Mouse (Mus musculus) hindbrain, embryonic 10.5 days (tissue): ENCODE measurements around the gene Xxylt1. TPM values are rescaled to one million over a fixed set of nuclear protein-coding genes. Genes with fewer than 3 reads are reported as not detected.
A peak's percentile ranks its signal among the peaks of the same experiment; 100 is the strongest.
"Not testable (repeated sequence)": the region's sequence is repeated elsewhere in the genome, so short reads cannot be mapped to it uniquely, and the experiment has no call there.

ENCODE experiments used
- DNase-seq: peaks from one replicate; pipeline ENCODE4 v3.0.0-alpha.2; 2017; ENCODE audit warnings: low spot score
- H3K27ac ChIP-seq: fragments of 300-500 bp; sonication (generic); 2 replicates; pipeline ENCODE4 v1.5.1; 2016; ENCODE audit warnings: mild to moderate bottlenecking, moderate library complexity
- H3K27me3 ChIP-seq: fragments of 300-500 bp; sonication (generic); 2 replicates; pipeline ENCODE4 v1.6.1; 2016; ENCODE audit warnings: mild to moderate bottlenecking; ENCODE audit not compliant: poor library complexity, insufficient read depth, severe bottlenecking
- H3K36me3 ChIP-seq: fragments of 300-500 bp; sonication (generic); 2 replicates; pipeline ENCODE4 v1.6.1; 2016; ENCODE audit warnings: mild to moderate bottlenecking, moderate library complexity
- H3K4me1 ChIP-seq: fragments of 300-500 bp; sonication (generic); replicated peaks from 2 replicates; pipeline ENCODE4 v1.6.1; 2016; ENCODE audit warnings: mild to moderate bottlenecking
- H3K4me3 ChIP-seq: fragments of 300-500 bp; sonication (generic); 2 replicates; pipeline ENCODE4 v1.5.1; 2016; ENCODE audit warnings: mild to moderate bottlenecking, moderate library complexity
- H3K9me3 ChIP-seq: fragments of 300-500 bp; sonication (generic); 2 replicates; pipeline ENCODE4 v1.6.1; 2016; ENCODE audit warnings: mild to moderate bottlenecking, moderate library complexity
- WGBS: fragments of 180-500 bp; shearing (Covaris S2); methylation state at CpG from one replicate; pipeline ENCODE4 v1.1.7; 2016; 5-methylcytosine and 5-hydroxymethylcytosine counted together
- polyA plus RNA-seq: library from polyadenylated mRNA; unstranded; fragments of >200 nt; fragmentation: Nextera tagmentation; extraction: Ambion mirVana; gene quantifications from 2 replicates; pipeline ENCODE4 v1.2.1, GENCODE M21; 2016

Xxylt1 gene
- polyA plus RNA-seq, 1 experiment from 2014 or later: 12.1 TPM

DNA sequence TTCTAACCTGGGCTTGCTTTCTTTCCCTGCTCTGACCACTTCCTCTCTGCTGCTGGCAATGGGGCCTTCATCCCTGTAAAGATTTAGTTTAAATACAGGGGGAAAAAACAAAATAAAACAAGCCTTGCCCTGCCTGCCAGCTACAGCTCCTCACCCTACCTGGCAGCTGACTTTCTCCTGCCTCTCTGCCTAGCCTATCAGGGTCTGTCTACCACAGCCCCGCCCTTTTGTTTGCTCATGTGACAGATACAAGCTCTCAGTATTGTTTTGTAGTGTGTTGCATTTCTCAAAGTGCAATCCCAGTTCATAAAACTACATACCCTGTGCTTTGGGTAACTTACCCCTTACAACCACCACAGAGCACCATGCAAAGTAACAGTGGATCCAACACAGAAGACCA, 66.0 kb downstream of the Xxylt1 start:
- DNase-seq: no peak
- Histone ChIP-seq H3K4me3 (no peak overlapping the region), H3K36me3 (0 out of 2 replicates have a peak, but pooled peaks cover 3% of the 10 kb centered on the region), H3K9me3 (no peaks in the 10 kb centered on the region), H3K27me3 (no peaks in the 10 kb centered on the region), H3K4me1 (peaks cover 16% of the 10 kb centered on the region; the same call in 1 of the 2 replicates), H3K27ac (no peak overlapping the region)
- 92% methylated on average over 1 of the region's 1 CpGs for WGBS

DNA sequence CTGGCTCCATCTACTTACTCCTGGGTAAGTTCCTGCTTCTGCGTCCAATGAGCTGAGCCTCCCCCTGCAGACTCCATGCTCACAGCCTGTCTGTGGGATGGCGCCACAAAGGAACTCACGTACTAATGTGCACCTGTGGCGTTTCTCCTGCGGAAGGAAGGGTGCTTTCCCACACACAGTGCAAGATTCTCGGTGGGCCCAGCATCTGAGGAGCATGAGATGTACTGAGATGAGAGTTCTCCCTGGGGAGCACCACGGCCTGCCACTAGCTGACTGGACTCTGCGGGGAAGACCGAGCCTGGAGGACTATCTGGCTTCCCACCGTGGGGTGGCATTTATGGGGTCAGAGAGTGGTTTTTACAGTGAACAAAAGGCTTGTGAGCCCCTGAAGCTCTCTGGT, 69.0 kb downstream of the Xxylt1 start:
- Histone ChIP-seq H3K27me3 (no peaks in the 10 kb centered on the region), H3K9me3 (no peaks in the 10 kb centered on the region), H3K27ac (peak overlapping the region; percentile 9; the same call in 1 of the 2 replicates), H3K4me1 (peaks cover 22% of the 10 kb centered on the region), H3K4me3 (no peak overlapping the region), H3K36me3 (peaks cover 3% of the 10 kb centered on the region; the same call in 1 of the 2 replicates)
- no peak for DNase-seq
- WGBS: 94% methylated on average over 10 of the region's 10 CpGs

DNA sequence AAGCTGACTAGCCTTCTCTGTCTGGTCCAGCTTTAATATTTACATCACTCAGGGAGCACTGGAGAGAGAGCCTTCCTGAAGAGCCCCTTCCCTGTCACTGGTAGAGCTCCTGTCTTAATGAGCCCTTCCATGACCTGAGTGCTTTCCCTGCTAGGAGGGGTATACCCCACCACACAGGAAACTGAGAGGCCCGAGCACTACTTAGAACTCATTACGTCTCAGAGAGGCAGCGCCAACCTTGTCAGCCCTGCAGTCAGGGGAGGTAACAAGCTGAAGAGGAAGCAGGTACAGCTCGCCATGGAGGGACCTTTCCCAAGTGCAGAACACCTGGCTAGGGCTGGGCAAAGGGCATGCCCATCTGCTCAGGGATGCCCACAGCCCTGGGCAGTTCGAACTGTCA, 70.8 kb downstream of the Xxylt1 start:
- no peaks in the 10 kb centered on the region for H3K27me3 ChIP-seq
- 96% methylated on average over 5 of the region's 5 CpGs for WGBS
- H3K9me3 ChIP-seq: no peaks in the 10 kb centered on the region
- no peak overlapping the region for H3K27ac ChIP-seq
- no peak overlapping the region for H3K4me3 ChIP-seq
- peaks cover 10% of the 10 kb centered on the region; the same call in 1 of the 2 replicates for H3K36me3 ChIP-seq
- no peak for DNase-seq
- peaks cover 30% of the 10 kb centered on the region for H3K4me1 ChIP-seq

DNA sequence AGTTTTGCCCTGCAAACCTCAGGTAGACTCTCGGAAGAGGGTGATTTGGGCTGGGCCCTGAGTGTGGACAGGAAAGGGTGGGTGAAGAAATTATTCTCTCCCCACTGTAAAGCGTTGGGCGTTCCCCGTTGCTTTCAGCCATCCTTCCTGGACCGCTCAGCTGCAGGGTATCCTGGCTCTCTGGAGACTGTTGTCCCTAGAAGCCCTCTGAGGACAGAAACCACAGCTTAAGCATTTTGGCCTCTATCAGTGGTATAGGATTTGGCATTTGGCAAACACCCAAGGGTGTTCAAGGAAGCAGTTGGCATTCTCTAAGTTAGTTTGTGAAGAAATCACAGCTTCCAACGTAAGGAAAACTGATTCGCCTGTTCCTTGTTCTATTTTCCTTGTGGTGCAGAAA, 72.9 kb downstream of the Xxylt1 start:
- WGBS: 95% methylated on average over 7 of the region's 7 CpGs
- no peaks in the 10 kb centered on the region for H3K27me3 ChIP-seq
- H3K9me3 ChIP-seq: no peaks in the 10 kb centered on the region
- DNase-seq: no peak
- H3K27ac ChIP-seq: peak overlapping the region; percentile 13; the same call in 1 of the 2 replicates
- peaks cover 51% of the 10 kb centered on the region for H3K4me1 ChIP-seq
- H3K36me3 ChIP-seq: peaks cover 10% of the 10 kb centered on the region; the same call in 1 of the 2 replicates
- no peak overlapping the region for H3K4me3 ChIP-seq

DNA sequence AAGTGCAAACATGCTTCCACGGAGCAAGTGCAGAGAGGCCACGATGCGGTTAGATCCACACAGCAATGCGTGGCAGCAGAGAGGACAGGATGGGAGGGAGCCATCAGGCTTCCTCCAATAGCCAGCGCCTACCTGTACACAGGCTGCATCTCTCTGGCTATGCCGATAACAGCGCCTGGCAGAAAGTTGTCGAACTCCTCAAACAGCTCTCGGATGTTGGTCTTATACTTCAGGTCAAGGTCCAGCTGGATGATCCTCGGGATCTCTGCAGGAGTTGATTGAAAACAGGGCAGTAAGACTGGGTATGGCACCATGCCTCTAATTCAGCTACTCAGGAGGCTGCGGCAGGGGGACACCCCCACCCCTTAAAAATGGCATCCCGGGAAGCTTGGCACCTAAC, 73.7 kb downstream of the Xxylt1 start:
- 93% methylated on average over 12 of the region's 12 CpGs for WGBS
- H3K27me3 ChIP-seq: no peaks in the 10 kb centered on the region
- no peak overlapping the region for H3K27ac ChIP-seq
- no peaks in the 10 kb centered on the region for H3K9me3 ChIP-seq
- peaks cover 10% of the 10 kb centered on the region; the same call in 1 of the 2 replicates for H3K36me3 ChIP-seq
- DNase-seq: no peak
- peaks cover 57% of the 10 kb centered on the region for H3K4me1 ChIP-seq
- no peak overlapping the region for H3K4me3 ChIP-seq

DNA sequence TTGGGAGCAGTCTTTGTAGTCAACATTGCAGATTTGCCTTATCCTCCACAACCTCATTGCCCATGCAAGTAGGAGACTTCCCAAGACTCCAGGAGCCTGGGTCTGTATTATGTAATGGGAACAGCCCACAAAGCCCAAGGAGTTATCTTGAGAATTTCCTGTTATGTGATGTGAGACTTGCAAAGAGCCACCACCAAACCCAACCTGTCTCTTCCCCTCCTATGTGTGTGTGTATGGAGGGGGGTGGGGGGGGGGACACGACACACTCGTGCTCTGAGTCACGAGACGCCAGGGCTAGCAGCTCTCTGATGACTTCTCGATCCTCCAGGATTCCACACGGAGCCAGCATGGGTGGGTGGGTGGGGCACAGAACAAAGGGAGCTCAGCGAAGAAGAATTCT, 75.5 kb downstream of the Xxylt1 start:
- Histone ChIP-seq H3K4me1 (peaks cover 65% of the 10 kb centered on the region), H3K9me3 (no peaks in the 10 kb centered on the region), H3K36me3 (peaks cover 10% of the 10 kb centered on the region; the same call in 1 of the 2 replicates), H3K27ac (peak overlapping the region; percentile 56), H3K4me3 (no peak overlapping the region), H3K27me3 (no peaks in the 10 kb centered on the region)
- WGBS: 61% methylated on average over 7 of the region's 7 CpGs
- DNase-seq: no peak

DNA sequence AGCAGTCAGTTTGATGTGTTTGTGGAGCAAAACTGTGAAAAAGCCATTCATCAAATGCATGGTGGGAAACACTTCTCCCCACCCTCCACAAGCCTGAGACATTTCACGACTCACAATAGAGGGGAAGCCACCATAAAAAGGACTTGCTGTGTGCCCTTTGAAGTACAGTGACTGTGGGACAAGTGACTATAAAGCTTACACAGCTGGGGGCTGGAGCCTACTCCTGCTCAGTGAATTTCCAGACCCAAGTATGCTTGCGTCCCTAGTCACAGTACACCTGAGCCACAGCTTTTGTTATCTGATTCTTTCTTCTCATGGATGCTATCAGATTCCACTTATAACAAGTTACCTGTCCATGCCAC, 76.9 kb downstream of the Xxylt1 start:
- no peak for DNase-seq
- H3K27ac ChIP-seq: peak overlapping the region; percentile 41

DNA sequence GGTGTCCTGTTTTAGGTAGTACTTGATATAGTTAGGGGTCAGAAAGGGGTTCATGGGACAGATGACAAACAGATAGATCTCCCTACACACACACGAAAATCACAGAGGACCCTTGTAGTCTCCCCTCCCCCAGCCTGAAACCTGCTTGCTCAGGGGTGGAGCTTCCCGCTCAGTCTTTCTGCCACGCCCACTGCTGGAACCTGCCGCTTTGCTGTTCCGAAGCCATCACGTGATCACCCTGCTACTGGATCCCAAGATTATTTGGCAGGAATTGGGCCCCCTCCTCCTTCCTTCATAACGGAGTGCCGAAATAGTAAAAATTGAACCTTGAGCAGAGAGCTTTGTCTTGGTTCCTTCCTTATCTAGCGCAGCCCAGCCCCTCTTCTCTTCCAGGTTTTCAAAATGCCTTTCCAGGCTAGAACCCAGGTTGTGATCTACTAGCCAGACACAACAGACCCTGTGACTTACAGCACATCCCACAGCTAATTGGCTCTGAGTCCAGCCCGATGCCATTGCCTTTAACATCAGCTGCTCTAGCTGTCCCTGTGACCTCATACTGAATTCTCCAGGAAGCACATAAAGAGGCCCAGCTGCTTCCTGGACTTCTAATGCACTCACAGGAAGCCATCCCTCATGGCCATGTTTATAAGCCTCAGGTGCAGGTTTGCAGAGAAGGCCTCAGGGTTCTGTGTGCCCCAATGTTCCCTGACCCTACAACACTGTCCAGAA, 77.5 kb downstream of the Xxylt1 start:
- not testable (repeated sequence) for H3K4me3 ChIP-seq
- 14% methylated on average over 10 of the region's 10 CpGs for WGBS
- DNase-seq: peak; percentile 22

More for the DNA sequence above, 76.9 kb downstream of the Xxylt1 start:
- peaks cover 10% of the 10 kb centered on the region; the same call in 1 of the 2 replicates for H3K36me3 ChIP-seq
- no peaks in the 10 kb centered on the region for H3K9me3 ChIP-seq
- H3K27me3 ChIP-seq: no peaks in the 10 kb centered on the region
- no peak overlapping the region for H3K4me3 ChIP-seq
- peaks cover 59% of the 10 kb centered on the region for H3K4me1 ChIP-seq
- WGBS: 30% methylated on average over 2 of the region's 2 CpGs

DNA sequence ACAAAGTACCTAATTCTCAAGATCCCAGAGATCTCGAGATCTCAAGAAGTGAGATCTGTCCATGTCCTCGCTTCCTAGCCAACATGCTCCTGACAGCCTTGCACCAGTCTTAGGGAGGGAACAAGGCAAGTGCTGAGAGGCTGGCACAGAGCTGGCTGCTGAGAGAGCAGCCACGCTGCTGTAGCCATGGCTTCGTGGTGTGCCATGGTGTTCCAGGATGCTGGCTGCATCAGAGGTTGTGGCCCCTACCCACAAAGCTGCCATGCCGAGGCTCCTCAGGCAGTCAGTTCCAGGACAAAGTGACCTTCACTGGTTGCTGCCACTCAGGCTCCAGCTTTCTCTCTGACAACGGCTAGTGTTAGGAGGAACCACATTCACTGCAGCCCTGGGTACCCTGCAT, 78.3 kb downstream of the Xxylt1 start:
- no peak for DNase-seq
- peaks cover 10% of the 10 kb centered on the region; the same call in 1 of the 2 replicates for H3K36me3 ChIP-seq
- no peaks in the 10 kb centered on the region for H3K9me3 ChIP-seq
- no peak overlapping the region for H3K4me3 ChIP-seq
- no peaks in the 10 kb centered on the region for H3K27me3 ChIP-seq
- WGBS: 63% methylated on average over 6 of the region's 6 CpGs
- H3K4me1 ChIP-seq: peaks cover 51% of the 10 kb centered on the region
- H3K27ac ChIP-seq: peak overlapping the region; percentile 76

More for the DNA sequence above, 77.5 kb downstream of the Xxylt1 start:
- H3K27me3 ChIP-seq, H3K9me3 ChIP-seq: not testable (repeated sequence)
- Histone ChIP-seq H3K36me3 (peaks cover 10% of the 10 kb centered on the region; the same call in 1 of the 2 replicates), H3K4me1 (peaks cover 56% of the 10 kb centered on the region), H3K27ac (peak overlapping the region; percentile 76)

DNA sequence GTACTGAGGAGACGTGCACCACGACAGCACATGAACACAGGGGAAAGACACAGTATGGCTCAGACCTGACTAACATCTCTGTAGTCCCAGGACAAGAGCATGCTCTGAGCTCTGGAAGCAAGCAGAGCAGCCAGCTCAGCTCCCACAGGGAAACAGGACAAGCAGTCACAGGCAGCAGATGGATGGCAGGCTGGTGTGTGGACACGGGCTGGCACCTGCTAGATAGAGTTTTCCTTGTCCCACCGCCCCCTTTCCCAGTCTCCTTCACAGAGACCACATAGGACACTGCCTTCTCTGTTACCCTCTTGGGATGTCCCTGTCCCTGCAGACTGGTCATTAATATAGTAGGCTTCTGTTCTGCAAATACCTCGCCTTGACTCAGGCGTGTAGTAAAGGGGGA, 79.1 kb downstream of the Xxylt1 start:
- Histone ChIP-seq H3K4me3 (no peak overlapping the region), H3K27ac (peak overlapping the region; percentile 66), H3K9me3 (no peaks in the 10 kb centered on the region), H3K27me3 (no peaks in the 10 kb centered on the region), H3K36me3 (peaks cover 6% of the 10 kb centered on the region; the same call in 1 of the 2 replicates), H3K4me1 (peaks cover 50% of the 10 kb centered on the region)
- DNase-seq: no peak
- WGBS: 82% methylated on average over 6 of the region's 6 CpGs

DNA sequence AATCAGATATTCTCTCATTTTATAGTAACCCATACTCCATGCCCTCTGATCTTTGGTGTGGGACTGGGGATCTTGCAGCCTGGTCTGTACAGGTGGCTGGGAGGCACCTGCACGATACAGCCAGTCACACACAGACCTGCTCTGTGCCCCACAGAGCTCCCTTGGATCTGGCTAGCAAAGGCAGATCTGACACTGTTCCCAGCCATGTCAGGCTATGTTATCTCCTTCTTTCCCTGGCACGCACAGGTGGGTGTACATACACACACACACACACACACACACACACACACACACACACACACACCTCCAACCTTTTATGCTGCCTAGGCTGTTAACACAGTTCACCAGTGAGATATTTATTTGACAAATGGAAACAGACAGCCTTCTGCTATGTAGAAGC, 82.5 kb downstream of the Xxylt1 start:
- WGBS: 95% methylated on average over 2 of the region's 2 CpGs
- no peak for DNase-seq
- Histone ChIP-seq H3K27ac (no peak overlapping the region), H3K4me3 (no peak overlapping the region), H3K4me1 (peaks cover 44% of the 10 kb centered on the region), H3K27me3 (no peaks in the 10 kb centered on the region), H3K36me3 (no peaks in the 10 kb centered on the region), H3K9me3 (no peaks in the 10 kb centered on the region)

DNA sequence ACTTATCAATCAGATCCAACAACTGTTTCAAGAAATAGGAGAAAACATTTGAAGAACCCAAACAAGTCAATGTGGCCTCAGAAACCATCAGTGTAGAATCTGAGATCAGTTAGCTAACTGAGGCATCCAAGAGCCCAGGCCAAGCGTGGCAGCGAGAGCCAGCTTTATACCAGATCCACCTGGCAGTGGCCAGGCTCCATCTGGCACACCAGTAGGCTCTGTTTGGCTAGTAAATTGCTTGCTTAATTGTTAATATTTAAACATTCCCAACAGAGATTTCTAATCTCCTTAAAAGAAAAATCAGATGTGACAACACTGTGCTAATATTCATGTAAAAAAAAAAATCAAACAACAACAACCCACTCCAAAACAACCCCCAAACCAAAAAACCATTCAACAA, 83.2 kb downstream of the Xxylt1 start:
- peaks cover 39% of the 10 kb centered on the region for H3K4me1 ChIP-seq
- no peak overlapping the region for H3K27ac ChIP-seq
- no peaks in the 10 kb centered on the region for H3K9me3 ChIP-seq
- H3K4me3 ChIP-seq: no peak overlapping the region
- H3K36me3 ChIP-seq: no peaks in the 10 kb centered on the region
- WGBS: 94% methylated on average over 2 of the region's 2 CpGs
- DNase-seq: no peak
- no peaks in the 10 kb centered on the region for H3K27me3 ChIP-seq

DNA sequence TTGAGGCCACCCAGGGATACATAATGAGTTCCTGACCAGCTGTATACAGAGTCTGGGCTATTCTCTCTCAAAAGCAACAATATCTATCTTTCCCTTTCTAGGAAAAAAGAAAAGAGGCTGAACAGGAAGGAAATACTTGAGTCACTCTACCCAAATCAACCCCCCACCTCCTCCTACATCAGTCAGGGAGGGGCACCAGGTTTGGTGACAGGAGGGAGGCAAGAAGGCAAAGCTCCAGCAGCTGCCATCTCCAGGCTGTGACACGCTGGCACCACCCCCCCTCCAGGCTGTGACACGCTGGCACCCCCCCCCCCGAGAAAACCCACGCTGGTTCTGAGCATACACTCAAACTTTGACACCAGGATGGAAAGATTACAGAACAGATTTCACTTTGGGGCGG, 85.8 kb downstream of the Xxylt1 start:
- peaks cover 46% of the 10 kb centered on the region for H3K4me1 ChIP-seq
- DNase-seq: no peak
- 0 out of 2 replicates have a peak overlapping the region, but pooled peaks have one; percentile 8 for H3K27ac ChIP-seq
- WGBS: 94% methylated on average over 5 of the region's 5 CpGs
- no peaks in the 10 kb centered on the region for H3K9me3 ChIP-seq
- no peak overlapping the region for H3K4me3 ChIP-seq
- H3K27me3 ChIP-seq: no peaks in the 10 kb centered on the region
- H3K36me3 ChIP-seq: no peaks in the 10 kb centered on the region
